Mouse (Mus musculus): ENCODE measurements around the gene Atg2b. TPM values are rescaled to one million over a fixed set of nuclear protein-coding genes. Genes with fewer than 3 reads are reported as not detected.

Atg2b gene
- total RNA-seq, 2 experiments from 2014 or later, result 14.0 to 14.6 TPM

DNA sequence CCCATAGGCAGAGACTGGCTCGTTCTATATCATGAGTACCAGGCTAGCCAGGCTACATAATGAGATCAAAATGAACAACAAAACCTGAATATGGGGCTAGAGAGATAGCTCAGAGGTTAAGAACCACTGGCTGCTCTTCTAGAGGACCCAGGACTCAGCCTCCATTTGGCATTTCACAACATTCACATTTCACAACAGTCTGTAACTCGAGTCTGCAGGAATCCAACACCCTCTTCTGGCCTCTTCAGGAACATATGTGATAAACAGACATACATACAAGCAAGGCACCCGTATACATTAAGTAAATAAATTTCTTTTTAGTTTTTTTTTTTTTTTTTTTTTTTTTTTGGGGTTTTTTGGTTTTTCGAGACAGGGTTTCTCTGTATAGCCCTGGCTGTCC is 3.5 kb upstream of the Atg2b start:
- intact Hi-C loops (cut with DNase I; ENCODE audit: low total_unique reads), result loop anchor here (10.0 kb wide), 1 partner anchor 86 kb away; no protein-coding TSS in a partner anchor
- DNase-seq, result no peak

GRCm38 (mm10) chr12:105687416-105687815 is 2.4 kb upstream of the Atg2b start:
- no peak for DNase-seq
- intact Hi-C loops (cut with DNase I; ENCODE audit: low total_unique reads), result loop anchor here (10.0 kb wide), 1 partner anchor 87 kb away; no protein-coding TSS in a partner anchor

DNA sequence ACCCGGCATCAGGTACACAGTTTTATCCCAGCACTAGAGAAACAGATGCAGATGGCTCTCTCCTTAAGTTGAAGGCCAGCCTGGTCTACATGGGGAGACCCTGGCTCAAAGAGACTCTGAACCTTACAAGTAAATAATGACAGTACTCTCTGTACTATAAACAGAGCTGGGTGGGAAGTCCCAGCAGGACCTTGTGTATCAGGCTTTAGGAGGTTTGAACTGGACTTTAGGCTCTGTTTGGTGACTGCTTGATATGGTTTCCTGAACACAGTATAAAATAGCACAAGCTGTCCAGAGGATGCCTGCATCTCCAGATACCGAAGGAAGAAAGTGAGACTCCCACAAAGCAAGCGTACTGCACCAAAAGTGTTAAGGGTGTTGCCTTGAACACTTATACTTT is 1.8 kb upstream of the Atg2b start:
- intact Hi-C loops (cut with DNase I; ENCODE audit: low total_unique reads), result loop anchor here (10.0 kb wide), 1 partner anchor 88 kb away; no protein-coding TSS in a partner anchor
- no peak for DNase-seq

- peak; percentile 14 for DNase-seq
- intact Hi-C loops (cut with DNase I; ENCODE audit: low total_unique reads), result loop anchor here (5.0 to 10.0 kb wide), 2 partner anchors 38 to 91 kb away; no protein-coding TSS in a partner anchor
Measured at GRCm38 (mm10) chr12:105683933-105684901, 794 bp downstream of the Atg2b start, which contains the start of gene Gskip. Gene Gskip, plus strand, starts transcription at chr12:105684829.

GRCm38 (mm10) chr12:105678762-105679161 is 6.2 kb downstream of the Atg2b start:
- no peak for DNase-seq
- intact Hi-C loops (cut with DNase I; ENCODE audit: low total_unique reads), result no loop called here

GRCm38 (mm10) chr12:105678211-105678610 is 6.8 kb downstream of the Atg2b start:
- intact Hi-C loops (cut with DNase I; ENCODE audit: low total_unique reads), result no loop called here
- DNase-seq, result no peak

DNA sequence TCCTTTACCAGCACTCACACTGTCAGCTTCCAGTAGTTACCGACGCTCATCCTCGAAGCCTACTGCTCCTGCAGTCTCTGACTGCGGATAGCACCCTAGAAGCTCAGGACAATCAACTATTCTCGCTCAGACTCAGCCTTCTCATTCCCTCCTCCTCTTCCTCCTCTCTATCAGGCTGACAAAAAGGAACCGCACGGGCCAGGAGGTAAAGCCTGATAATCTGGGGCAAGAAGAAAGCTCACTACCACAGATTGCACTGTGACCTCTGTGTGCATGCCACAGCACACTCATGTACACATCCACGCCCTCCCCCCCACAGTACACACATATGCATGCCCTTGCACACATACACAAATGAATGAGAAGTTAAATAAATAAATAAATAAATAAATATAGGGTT is 8.7 kb downstream of the Atg2b start:
- intact Hi-C loops (cut with DNase I; ENCODE audit: low total_unique reads), result no loop called here
- DNase-seq, result no peak

DNA sequence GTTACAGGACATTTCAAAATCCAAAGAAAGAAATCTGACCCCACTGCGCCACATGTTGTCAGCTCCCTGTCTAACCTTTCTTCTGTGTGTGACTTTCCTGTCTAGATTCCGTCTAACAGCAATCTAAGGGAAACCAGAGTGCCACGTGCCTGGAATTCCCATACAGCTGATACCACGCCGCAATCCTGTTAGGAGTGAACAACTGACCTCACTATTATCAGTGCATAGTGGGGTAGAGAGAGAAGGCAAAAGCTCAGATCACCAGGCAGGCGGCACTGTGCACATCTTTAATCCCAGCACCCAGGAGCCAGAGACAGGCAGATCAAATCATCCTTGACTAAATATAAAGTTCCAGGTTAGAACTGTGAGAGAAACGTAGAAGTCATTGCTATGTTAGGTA is 29.2 kb downstream of the Atg2b start:
- no peak for DNase-seq
- intact Hi-C loops (cut with DNase I; ENCODE audit: low total_unique reads), result no loop called here

DNA sequence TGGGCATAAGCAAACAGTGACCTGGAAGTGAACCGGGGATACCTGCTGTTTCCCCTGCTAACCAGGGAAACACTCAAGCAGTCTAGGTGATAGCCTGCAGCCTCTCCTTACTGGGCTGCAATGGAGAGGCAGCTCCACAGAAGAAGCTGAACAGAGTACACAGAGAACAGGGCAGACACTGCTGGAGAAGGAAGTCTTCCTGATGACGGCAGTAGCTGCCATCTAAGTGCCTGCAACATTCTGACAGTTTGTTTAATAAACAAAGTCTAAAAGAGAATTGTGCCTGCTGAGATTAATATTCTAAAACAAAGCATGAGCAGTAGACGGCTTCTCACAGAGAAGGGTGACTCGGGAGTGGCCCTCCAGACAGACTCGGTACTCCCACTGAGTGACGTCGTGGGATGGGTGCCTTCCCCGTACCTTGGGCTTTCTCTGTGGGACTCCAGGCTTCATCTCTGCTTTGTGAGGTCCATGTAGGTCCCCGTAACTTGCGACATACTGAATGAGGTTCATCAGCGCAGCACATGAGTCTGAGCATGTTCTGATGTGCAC is 42.2 kb downstream of the Atg2b start:
- intact Hi-C loops (cut with DNase I; ENCODE audit: low total_unique reads), result no loop called here
- no peak for DNase-seq

DNA sequence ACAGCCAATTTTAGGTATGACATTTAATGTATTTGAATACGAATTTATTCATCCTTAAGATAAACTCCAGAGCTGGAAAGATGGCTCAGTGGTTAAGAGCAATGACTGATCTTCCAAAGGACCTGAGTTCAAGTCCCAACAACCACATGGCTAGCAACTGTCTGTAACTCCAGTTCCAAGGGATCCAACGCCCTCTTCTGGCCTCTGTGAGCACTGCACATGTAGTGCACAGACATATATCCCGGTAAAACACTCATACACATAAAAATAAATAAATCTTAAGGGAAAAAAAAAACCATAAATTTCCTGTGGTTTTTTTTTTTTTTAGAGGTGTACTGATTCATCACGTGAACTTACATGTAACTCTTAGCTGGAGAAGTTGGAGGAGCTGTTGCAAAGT is 47.5 kb downstream of the Atg2b start:
- intact Hi-C loops (cut with DNase I; ENCODE audit: low total_unique reads), result loop anchor here (10.0 kb wide), 1 partner anchor 87 kb away; no protein-coding TSS in a partner anchor
- DNase-seq, result no peak

DNA sequence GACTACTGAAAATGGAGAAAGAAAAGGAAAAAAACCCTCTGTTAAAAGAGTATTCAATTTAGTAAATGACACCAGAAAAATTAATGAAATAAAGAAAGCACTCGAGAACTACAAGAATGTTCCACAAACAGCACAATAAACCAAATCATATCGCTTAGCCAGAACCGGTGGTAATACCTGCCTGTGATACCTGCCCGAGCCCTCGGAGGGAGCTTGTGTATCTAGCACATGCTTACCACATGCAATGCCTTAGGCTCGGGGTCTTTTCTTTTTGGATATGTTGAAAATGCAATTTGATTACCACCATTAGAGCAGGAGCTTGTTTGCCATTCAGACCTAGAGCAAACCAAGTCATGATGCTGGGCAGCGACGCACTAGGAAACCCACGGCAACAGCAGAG is 48.5 kb downstream of the Atg2b start:
- no peak for DNase-seq
- intact Hi-C loops (cut with DNase I; ENCODE audit: low total_unique reads), result loop anchor here (10.0 kb wide), 1 partner anchor 88 kb away; no protein-coding TSS in a partner anchor

DNA sequence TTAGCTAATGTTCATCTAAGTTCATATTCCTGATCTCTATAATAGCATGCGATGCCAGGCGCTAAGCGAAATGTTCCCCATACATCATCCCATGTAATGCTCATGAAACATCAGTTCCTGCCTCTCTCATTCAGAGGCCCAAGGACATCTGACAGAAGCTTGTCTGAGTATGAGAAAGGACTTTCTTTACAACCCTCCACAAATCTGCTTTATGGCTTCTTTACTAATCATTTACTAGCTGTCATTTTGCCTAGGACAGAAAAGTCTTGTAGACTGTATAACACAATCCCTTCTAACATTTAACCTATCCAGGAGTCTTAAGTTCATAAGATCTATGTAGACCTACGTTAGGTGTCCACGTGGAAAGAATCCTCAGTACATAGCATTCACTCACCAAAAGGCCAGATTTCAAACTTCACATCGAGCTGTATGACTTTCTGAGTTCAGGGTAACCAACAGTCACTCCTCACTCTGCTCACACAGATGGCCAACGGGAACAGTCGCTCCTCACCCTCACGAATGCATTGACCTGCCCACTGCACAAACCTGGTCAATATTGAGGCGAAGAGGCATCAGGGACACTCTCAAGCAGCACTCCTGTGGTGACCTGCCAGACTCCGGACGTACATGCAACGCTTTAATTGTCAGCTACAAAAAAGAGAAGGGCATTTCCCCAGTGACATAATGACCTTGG is 50.5 kb downstream of the Atg2b start:
- intact Hi-C loops (cut with DNase I; ENCODE audit: low total_unique reads), result loop anchor here (10.0 kb wide), 1 partner anchor 90 kb away; no protein-coding TSS in a partner anchor
- no peak for DNase-seq

DNA sequence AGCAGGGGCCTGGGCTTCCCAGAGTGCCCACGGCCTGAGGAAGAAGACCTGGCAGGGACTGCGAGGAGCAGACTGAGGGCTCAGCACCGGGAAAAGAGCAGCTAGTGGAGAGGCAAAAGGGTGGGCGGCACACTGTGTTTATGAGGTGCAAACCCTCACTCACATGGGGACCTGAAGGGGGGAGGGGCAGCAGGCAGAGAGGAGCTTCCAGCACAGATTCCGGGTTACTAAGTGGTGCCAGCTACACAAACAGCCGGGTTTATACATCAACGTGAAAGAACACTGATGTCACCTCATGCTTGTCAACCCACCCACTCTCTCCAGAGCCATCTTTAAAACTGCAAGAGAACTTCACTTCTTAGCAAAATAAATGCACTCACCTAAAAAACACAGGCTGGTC is 59.2 kb downstream of the Atg2b start:
- no peak for DNase-seq
- intact Hi-C loops (cut with DNase I; ENCODE audit: low total_unique reads), result no loop called here

DNA sequence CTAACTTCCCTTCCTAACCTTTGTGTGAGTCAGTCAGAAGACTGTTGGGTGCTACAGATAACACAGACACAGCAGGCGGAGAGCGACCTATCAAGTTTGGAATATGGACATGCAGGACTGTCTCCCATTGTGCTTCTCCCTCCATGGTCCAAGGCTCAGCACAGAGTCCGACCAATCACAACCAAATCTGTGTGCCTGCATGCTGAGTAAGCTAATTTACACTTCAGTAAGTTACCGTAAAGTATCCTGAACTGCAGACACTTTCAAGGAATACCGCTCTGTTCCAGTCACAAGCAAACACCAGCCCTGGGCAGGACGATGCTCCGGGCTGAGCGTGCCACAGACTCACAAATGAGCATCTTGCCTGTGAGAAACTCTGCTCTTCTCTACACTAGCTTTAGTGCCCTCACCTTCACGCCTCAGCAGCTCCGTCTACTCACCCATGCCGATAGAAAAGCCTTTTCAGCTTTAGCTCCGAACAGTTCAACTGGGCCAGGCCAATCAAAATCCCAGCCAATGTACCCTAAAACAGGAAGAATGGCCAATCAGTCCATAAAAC is 62.0 kb downstream of the Atg2b start:
- intact Hi-C loops (cut with DNase I; ENCODE audit: low total_unique reads), result no loop called here
- no peak for DNase-seq

GRCm38 (mm10) chr12:105622048-105622447 is 63.0 kb downstream of the Atg2b start:
- no peak for DNase-seq
- intact Hi-C loops (cut with DNase I; ENCODE audit: low total_unique reads), result no loop called here

- no peak for DNase-seq
- intact Hi-C loops (cut with DNase I; ENCODE audit: low total_unique reads), result no loop called here
Measured at GRCm38 (mm10) chr12:105613559-105613958, 71.5 kb downstream of the Atg2b start.

DNA sequence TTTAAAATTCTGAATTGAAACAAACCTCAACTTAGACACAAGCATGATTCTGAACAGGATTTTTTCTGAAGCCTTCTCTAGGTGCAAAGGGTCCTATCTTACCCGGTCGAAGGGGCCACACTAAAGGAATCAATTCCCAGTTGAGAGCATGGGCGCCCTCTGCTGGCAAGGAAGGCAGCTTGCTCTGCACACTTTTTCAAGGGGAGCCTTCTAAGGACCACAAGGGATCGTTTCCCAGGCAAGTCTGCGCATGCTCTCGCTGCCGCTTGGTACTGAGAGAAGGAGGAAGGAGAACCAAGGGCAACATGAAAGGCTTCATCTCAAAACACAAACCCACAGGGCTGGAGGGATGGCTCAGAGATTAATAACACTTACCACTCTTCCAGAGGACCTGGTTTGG is 73.3 kb downstream of the Atg2b start:
- peak; percentile 44 for DNase-seq
- intact Hi-C loops (cut with DNase I; ENCODE audit: low total_unique reads), result no loop called here

- intact Hi-C loops (cut with DNase I; ENCODE audit: low total_unique reads), result no loop called here
- no peak for DNase-seq
Measured at GRCm38 (mm10) chr12:105611045-105611444, 74.0 kb downstream of the Atg2b start.

GRCm38 (mm10) chr12:105606881-105607280 is 78.1 kb downstream of the Atg2b start:
- intact Hi-C loops (cut with DNase I; ENCODE audit: low total_unique reads), result no loop called here
- no peak for DNase-seq

DNA sequence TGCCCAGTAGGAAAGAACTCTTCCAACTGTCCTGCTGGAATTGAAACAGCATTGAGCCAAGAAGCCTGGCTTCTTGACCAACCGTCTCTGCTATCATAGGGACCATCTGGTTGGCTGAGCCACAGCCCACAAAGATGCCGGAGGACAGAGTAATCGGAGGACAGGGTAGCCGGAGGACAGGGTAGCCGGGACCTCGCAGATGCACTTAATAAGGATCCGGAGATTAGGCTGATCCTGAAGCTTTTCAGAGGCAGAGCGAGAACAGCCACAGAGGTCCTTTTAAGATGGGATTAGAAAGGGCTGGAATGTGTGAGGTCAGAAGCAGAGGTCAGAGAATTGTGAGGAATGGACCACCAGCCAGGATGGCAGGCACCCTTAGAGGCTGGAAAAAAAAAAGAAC is 79.8 kb downstream of the Atg2b start:
- no peak for DNase-seq
- intact Hi-C loops (cut with DNase I; ENCODE audit: low total_unique reads), result no loop called here

All from gastrocnemius, postnatal 14 days (tissue).